Mouse (Mus musculus): ENCODE data around the gene Rabep1.

GRCm38 (mm10) chr11:70970560-70971540 lies 126.3 kb downstream of the Rabep1 start:
- no peak for TF ChIP-seq GATA1 (IDR thresholded peaks at IDR 0.05; ENCODE audit: borderline replicate concordance, low read length)
- no peak for TF ChIP-seq FLI1 (IDR thresholded peaks at IDR 0.05; ENCODE audit: low read length)

Data from megakaryocyte, embryonic 14.5 days (primary cell).